Mouse (Mus musculus): Measurements from ENCODE around the gene Olfr1251. TPM values are rescaled to one million over a fixed set of nuclear protein-coding genes. Genes with fewer than 3 reads are reported as not detected.
"Not testable (repeated sequence)": the region's sequence is repeated elsewhere in the genome, so short reads cannot be mapped to it uniquely, and the experiment has no call there.

The Olfr1251 gene
- not detected in 2 replicates for polyA plus RNA-seq (2012; rRNA removed)

- no peak for DNase-seq (ENCODE audit: low read depth)
Measured at GRCm38 (mm10) chr2:89671836-89672235, at the start of gene Olfr1251. Olfr1251 (minus strand) TSS chr2:89671936.

GRCm38 (mm10) chr2:89691980-89692379 lies 20.2 kb upstream of the Olfr1251 start:
- DNase-seq (ENCODE audit: low read depth), result no peak

- no peak for DNase-seq (ENCODE audit: low read depth)
Measured at GRCm38 (mm10) chr2:89661367-89661766, 10.4 kb downstream of the Olfr1251 start, which contains the start of gene Olfr1250. Olfr1250 (minus strand) TSS chr2:89661467.

GRCm38 (mm10) chr2:89634883-89635282 lies 36.9 kb downstream of the Olfr1251 start, which contains the start of gene Olfr1249:
Olfr1249 (minus strand) TSS chr2:89634983.
- DNase-seq (ENCODE audit: low read depth), result no peak

GRCm38 (mm10) chr2:89618145-89618544 lies 53.6 kb downstream of the Olfr1251 start, which contains the start of gene Olfr1248:
Olfr1248 (minus strand) TSS chr2:89618245.
- DNase-seq (ENCODE audit: low read depth), result not testable (repeated sequence)

Other genes with a start within 250 kb of the Olfr1251 start
- not detected in 2 replicates for gene Olfr1240, start 228.9 kb downstream of the Olfr1251 start, polyA plus RNA-seq (2012; rRNA removed)
- gene Olfr1241, start 184.8 kb downstream of the Olfr1251 start, polyA plus RNA-seq (2012; rRNA removed), result not detected in 2 replicates
- gene Olfr1242, start 173.6 kb downstream of the Olfr1251 start, polyA plus RNA-seq (2012; rRNA removed), result not detected in 2 replicates
- not detected in 2 replicates for gene Olfr1243, start 140.4 kb downstream of the Olfr1251 start, polyA plus RNA-seq (2012; rRNA removed)
- gene Olfr1245, start 93.5 kb downstream of the Olfr1251 start, polyA plus RNA-seq (2012; rRNA removed), result not detected in 2 replicates
- gene Olfr1246, start 78.8 kb downstream of the Olfr1251 start, polyA plus RNA-seq (2012; rRNA removed), result not detected in 2 replicates
- not detected in 2 replicates for gene Olfr1247, start 57.8 kb downstream of the Olfr1251 start, polyA plus RNA-seq (2012; rRNA removed)
- not detected in 2 replicates for gene Olfr1248, start 53.7 kb downstream of the Olfr1251 start, polyA plus RNA-seq (2012; rRNA removed)
- gene Olfr1249, start 37.0 kb downstream of the Olfr1251 start, polyA plus RNA-seq (2012; rRNA removed), result not detected in 2 replicates
- gene Olfr1250, start 10.5 kb downstream of the Olfr1251 start, polyA plus RNA-seq (2012; rRNA removed), result not detected in 2 replicates
- gene Olfr1252, start 53.1 kb upstream of the Olfr1251 start, polyA plus RNA-seq (2012; rRNA removed), result not detected in 2 replicates
- gene Olfr1253, start 85.2 kb upstream of the Olfr1251 start, polyA plus RNA-seq (2012; rRNA removed), result not detected in 2 replicates
- gene Olfr1254, start 121.7 kb upstream of the Olfr1251 start, polyA plus RNA-seq (2012; rRNA removed), result not detected in 2 replicates
- gene Olfr1255, start 140.1 kb upstream of the Olfr1251 start, polyA plus RNA-seq (2012; rRNA removed), result not detected in 2 replicates
- not detected in 2 replicates for gene Olfr1256, start 169.6 kb upstream of the Olfr1251 start, polyA plus RNA-seq (2012; rRNA removed)
- not detected in 2 replicates for gene Olfr48, start 176.3 kb upstream of the Olfr1251 start, polyA plus RNA-seq (2012; rRNA removed)
- not detected in 2 replicates for gene Olfr1257, start 206.5 kb upstream of the Olfr1251 start, polyA plus RNA-seq (2012; rRNA removed)

All from gonadal fat pad, adult 2 months (tissue).